Mouse (Mus musculus): ENCODE measurements around the gene Tmem120b.

- TF ChIP-seq CTCF (conservative IDR thresholded peaks at IDR 0.05 in 1 of 2, IDR thresholded peaks at IDR 0.05 in 1 of 2; ENCODE audit: low read depth in 2 of 2, low read length in 2 of 2) (peak; percentile 9 to 60; a peak in 2 of 4 replicates), ZMIZ1 (IDR thresholded peaks at IDR 0.05; ENCODE audit: low read depth, low read length) (no peak), HCFC1 (IDR thresholded peaks at IDR 0.05; ENCODE audit: low read depth, low read length) (no peak), RCOR1 (conservative IDR thresholded peaks at IDR 0.05; ENCODE audit: low read depth, low read length) (no peak), NRF1 (IDR thresholded peaks at IDR 0.05; ENCODE audit: low read depth, low read length) (no peak), ZKSCAN1 (IDR thresholded peaks at IDR 0.05; ENCODE audit: borderline replicate concordance, low read depth, low read length) (no peak), POLR2AphosphoS2 (IDR thresholded peaks at IDR 0.05; ENCODE audit: low read depth, low read length) (no peak), CHD1 (IDR thresholded peaks at IDR 0.05; ENCODE audit: low read depth, low read length) (no peak), MAX (IDR thresholded peaks at IDR 0.05; ENCODE audit: low read length) (no peak), CHD2 (IDR thresholded peaks at IDR 0.05; ENCODE audit: low read length) (no peak), SMC3 (IDR thresholded peaks at IDR 0.05; ENCODE audit: low read depth, low read length) (peak; percentile 58)
Observed at GRCm38 (mm10) chr5:123122181-123122580, 54.0 kb downstream of the Tmem120b start.

Data from CH12.LX (cell line).